Mouse (Mus musculus) adrenal gland, adult (tissue): ENCODE measurements around the gene Mcmbp.
"Not testable (repeated sequence)": the region's sequence is repeated elsewhere in the genome, so short reads cannot be mapped to it uniquely, and the experiment has no call there.

Experiments used
- DNase-seq, 2 experiments: peaks; one replicate each; pipeline ENCODE4 v3.0.0; 2022 to 2023; ENCODE audit warnings: low spot score in 1 of 2; ENCODE audit not compliant: inconsistent age in 2 of 2

The Mcmbp gene

DNA sequence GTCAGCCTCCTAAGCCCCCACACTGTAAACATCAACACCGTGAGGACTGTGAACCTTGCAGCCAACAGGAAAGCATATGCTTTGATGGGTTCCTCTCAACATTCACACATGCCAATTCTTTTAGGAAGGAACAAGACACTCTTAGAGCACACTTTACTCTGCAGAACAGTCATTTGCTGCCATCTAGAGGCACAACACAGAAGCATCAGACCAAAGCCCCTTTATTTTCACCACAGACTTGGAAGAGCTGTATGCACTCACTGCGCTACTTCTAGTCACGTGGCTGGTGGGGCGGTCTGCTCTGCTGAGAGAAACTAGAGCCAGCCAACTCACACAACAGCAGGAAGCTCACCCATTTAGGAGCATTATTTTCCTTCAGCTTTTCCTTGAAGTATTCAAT is 15.5 kb downstream of the Mcmbp start:
- peak; percentile 54 to 80 for DNase-seq

DNA sequence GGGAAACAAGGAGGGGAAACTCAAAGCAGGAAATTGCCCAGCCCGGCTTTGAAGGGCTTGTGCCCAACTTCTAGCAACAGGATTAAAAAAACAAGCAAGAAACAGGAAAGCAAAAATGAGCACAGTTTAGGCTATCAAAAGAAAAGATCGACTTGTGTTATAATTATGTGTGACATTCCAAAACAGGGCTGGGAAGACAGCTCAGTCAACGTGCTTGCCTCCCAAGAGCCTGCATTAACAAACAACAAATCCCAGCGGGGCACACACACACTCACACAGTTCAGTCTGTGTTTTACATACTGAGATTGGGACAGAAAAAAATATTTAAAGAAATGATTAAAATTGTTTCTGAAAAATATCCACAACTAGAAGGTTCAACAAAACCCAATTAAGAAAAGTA is 22.3 kb downstream of the Mcmbp start:
- no peak for DNase-seq

DNA sequence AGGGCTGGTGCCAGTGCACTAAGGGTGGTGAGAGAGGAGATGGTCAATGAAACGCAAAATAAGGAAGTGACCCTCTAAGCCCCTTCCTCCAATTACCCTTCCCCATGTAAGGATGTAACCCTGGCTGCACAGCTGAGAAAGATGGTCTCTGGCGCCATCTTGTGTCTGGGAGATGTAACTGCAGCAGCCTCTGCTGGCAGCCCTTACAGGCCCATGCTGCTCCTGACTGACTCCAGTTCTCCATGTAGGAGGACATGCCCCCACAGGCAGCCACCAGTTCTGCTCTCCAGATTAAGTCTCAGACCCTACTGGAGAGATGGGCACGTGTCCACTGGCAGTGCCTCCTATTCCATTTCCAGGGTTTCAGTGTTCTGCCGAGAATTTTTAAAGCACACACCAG is 34.6 kb downstream of the Mcmbp start:
- DNase-seq, result peak; percentile 60 to 88

DNA sequence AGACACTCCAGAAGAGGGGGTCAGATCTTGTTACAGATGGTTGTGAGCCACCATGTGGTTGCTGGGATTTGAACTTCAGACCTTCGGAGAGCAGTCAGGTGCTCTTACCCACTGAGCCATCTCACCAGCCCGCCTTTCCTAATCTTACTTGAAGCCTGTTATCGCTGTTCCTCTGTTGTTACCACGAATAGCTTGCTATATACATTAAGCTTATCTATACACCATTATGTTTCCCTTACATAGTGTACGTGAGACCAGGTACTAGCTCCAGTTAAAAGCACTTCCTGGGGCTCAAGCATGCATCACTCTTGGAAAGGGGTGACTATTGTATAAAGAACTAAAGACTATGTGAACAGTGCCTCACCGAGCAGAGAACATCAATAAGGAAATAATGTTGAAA is 40.3 kb downstream of the Mcmbp start:
- DNase-seq, result not testable (repeated sequence)

DNA sequence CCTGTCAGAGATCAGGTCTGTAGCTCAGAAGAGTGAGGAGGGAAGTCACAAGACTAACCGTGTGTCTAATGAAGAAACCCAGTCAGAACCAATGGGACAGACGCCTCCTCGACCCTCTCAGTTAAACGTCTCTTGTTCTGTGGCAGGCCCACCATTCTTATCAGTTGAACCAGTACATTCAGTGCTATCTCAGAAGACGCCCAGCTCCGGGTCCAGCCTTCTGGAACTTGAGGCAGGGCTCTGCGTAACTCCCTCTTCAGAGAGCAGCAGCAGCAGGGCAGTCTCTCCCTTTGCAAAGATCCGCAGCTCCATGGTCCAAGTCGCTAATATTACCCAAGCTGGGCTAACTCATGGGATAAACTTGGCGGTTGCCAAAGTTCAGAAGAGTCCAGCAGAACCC is 45.4 kb downstream of the Mcmbp start:
- no peak for DNase-seq

DNA sequence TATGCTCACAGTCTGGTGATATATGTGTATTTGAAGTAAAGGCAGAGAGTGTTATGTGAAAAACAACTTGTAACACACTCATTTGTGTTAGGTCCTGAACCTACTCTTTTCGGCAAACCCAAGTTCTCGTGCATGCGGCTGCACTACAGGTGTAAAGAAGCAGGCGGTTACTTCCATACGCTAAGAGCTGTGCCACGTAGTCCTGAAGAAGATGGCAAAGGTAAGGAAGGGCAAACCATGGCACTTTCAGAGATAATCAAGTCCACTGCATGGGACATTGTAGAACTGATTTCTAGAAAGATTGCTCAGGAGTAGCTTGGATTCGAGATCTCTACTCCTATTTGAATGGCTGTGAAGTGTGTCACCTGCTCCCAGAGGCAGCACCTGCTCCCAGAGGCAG is 48.1 kb downstream of the Mcmbp start:
- no peak for DNase-seq

DNA sequence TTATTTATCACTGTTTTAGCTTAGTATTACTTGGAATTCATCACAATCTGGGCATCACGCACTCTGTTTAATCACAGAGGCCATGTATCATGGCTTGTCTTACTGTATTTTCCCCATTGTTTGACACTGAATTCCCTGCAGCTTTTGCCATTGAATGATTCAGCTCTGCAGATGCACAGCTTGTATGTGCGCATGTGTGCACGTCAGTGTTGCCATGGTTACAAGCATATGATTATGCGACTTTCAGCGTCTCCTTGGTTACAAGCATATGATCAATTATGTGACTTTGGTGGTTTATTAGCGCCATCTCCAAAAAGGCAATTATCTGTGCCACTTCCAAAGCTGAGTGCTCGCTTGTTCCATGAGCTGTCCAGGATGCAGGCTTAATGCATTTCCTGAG is 49.5 kb downstream of the Mcmbp start:
- peak in 1 of 2 experiments; percentile 47 for DNase-seq

DNA sequence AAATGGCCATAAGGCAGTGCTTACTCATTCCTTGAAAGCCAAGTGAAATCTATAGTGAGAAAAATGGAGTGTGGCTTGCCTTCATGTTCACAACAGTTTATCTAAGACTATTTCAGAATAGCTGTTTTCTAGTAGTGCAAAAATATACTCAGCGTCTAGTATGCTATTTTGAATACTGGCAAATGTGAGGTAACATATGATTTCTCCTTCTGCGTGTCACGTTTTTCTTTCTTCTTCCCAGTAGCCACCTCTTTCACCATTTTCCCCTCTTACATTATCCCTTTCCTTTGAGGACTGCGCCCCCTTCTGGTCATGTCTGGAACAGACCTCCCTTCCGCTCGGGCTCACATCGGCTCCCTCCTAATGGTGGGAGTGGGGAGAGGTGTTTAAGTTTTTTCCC is 50.2 kb downstream of the Mcmbp start:
- DNase-seq, result peak; percentile 81 to 96

DNA sequence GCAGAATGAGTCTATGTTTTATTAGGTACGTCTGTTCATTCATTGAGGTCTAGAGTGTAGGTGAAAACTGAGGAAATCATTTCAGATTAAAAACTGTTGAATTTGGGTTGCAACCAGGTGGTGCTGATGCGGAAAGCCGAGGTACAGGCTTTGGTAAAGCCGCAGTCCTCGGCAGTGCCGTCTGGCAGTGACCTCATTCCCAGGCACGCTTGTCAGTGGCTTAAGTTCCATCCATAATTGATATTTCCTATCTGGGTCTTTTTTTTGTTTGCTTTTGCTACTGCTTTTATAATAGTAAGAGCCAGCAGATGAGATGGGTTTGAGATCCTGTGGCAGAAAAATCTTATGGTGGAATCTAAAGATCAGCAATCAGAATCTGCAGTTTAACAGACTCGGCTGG is 50.9 kb downstream of the Mcmbp start:
- no peak for DNase-seq

DNA sequence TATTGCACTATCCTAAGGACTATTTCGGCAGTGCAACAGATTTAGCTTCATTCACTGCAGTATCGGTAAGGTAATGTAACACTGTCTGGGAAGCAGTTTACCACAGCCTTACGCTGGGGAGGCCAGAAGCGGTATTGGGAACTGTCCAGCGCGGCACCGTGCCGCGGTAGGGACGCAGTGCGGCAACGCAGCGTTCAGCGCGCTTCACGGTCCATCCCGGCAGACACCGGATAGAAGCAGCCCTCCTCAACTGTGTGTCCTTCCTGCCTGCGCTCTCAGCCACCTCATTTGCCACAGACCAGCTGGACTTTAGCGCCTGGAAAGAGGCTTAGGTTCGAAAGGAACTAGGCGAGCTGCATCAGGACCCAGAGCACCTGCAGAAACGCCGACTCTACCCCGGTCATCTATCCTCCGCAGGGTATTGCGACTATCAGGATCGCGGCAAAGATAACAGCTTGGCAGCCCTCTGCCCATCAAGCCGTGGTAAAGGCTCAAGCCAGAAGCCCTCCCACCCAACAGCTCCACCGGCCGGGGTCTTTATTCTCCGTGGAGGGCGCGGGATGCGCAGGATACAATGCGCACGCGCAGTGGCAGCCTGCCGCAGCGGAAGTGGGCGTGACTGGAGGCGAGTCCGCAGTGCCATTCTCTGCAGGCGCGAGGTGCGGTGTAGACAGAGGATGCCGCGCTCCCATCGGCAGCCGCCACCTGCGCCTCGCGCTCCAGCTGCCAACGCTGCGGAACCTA is 52.3 kb downstream of the Mcmbp start:
- peak; percentile 79 to 92 for DNase-seq

DNA sequence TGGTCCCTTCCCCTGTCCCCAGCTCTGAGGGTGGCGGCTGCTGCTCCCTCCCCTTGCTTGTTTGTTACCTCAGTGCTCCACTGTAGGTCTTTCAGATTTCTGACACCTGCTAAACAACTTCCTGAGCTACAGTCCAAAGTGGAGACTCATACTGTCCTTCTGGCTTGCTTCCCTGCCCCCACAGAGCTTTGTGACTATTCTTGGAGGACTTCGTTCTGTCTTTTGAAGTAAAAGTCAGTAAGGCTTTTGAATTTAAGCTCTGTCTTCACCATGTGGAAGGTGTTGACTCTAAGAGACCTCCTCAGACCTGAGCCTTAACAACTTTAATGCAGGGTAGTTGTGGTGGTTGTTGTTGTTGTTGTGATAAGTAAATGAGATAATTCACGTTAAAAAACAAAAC is 61.7 kb downstream of the Mcmbp start:
- DNase-seq, result no peak

DNA sequence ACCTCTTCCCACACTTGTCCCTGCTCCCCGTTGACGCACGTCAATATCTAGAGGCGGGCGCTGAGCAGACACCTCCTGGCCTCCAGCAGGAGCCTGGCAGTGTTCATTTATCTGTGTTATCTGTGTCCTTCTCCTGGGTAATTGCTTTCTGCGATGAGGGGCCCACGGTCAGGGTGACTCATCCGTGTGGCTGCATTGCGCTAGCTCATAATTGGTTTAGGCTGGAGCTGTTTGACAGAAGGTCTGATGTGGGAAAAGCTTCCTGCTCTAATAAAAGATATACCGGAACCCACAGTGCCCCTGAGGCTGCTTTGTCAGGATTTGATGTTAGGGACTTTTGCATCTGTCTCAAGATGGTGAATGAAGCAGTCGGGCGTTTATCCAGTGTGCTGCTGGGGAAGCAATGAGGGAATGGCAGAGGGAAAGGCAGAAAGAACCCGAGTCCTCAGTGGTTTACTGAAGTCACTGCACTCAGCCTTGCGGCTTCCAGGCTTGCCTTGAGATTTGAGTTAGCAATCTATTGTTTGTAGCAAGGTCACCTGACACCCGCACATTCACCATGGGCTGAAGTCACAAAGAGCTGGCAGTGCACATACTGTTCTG is 67.8 kb downstream of the Mcmbp start:
- peak; percentile 83 to 93 for DNase-seq

DNA sequence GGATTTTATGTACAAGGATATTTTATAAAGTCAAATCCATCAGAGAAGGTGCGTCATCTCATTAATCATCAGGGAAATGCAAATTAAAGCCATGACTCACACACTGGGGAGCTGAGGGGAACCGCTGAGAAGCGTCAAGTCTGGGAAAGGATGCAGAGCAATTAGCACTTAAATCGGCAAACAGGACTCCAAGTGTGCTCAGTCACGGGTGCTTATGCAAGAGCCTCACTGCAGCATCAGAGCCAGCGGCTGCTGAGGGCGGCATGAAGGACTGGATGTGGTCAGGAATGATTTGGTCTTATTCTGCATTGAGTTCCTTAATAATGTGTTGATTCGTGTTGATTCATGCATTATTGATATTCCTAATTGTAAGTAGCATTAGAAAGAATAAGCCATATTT is 68.3 kb downstream of the Mcmbp start:
- peak; percentile 37 to 80 for DNase-seq

DNA sequence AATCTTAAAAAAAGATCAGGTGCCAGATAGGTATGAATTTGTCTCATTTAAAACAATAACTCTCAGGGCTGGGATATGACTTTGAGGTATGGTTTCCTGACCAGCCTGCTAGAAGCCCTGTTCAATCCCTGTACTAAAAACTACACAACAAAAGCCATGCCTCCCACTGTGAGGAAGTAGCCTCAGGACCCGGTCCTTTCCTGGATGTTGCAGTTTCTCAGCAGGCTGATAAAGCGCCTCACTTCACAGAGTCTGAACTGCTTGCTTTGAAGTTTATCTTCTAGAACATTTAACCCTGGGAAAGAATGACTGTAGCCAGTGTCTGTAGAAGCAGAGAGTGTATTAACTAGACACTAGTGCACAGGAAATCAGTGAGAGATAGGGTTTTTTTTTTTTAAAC is 71.5 kb downstream of the Mcmbp start:
- no peak for DNase-seq

DNA sequence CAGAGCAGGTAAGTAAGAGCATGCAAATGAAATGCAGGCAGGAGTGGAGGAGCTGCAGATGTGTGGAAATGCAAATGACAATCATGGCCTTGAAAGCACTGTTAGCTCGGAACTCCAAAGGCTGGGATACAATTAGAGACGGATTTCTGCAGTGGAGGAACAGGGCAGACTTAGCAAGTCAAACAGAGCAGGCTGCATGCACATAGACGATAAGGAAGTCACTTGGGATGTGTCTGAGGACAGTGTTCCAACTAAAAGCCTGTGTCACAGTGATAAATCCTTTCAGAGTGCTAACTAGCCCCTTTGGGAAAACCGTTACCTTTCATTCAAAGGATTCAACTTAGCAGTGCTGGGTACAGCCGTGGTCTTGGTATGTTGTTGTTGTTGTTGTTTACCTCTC is 72.5 kb downstream of the Mcmbp start:
- DNase-seq, result no peak

DNA sequence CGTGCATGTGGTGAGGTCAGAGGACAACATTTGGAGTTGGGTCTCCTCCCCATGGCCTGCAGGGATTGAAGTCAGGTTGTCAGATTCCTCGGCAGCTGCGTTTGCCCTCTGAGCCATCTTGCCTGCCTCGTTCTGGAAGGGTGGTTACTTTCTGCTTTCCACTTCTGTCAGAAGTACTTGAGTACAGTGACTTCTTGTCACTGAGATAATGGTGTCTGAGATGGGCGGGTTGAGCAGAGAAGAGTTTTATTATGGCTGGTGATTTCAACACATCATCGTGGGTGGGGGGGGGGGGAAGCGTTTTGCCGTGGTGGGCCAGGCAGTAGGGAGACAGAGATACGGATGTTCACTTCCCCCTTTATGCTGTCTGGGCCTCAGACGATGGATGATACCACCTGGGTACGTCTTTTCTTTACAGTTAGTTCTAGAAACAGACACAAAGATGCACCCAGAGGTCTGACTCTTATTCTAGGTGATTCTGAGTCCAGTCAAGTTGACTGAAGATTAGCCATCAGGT is 75.4 kb downstream of the Mcmbp start:
- no peak for DNase-seq

DNA sequence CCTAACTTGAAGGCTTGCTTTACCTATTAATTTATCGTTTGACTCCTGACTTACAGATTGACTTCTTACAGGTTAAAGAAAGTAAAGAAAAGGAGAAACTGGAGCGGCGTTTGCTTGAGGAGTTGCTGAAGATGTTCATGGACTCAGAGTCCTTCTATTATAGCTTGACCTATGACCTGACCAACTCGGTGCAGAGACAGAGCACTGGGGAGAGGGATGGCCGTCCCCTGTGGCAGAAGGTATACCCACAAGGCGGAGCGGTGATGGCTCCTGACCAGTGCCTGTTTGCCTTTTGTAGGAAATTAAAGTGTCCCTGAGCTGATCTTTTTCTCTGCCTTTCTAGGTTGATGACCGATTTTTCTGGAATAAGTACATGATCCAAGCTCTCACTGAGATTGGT is 76.4 kb downstream of the Mcmbp start:
- no peak for DNase-seq

DNA sequence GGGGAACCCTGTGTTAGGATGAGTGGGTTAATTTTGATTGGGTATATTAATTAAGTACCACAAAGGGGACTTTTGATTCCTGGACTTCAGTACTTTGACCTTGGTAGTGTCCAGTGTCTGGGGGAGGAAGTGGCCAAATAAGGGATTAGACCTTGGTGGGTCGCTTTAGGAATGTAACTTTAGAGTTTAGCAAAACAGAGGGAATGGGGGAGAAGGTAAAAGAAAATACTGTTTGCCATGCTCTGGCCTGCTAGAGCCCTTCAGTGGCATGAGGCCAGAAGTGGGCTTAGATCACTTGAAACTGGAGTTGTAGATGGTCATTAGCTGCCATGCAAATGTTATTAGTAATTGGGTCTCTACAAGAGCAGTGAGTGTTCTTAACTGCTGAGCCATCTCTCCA is 83.3 kb downstream of the Mcmbp start:
- DNase-seq, result peak; percentile 22 to 55
